Mouse (Mus musculus) kidney, adult 2 months (tissue): ENCODE measurements around the gene Plekhh3. TPM values are rescaled to one million over a fixed set of nuclear protein-coding genes. Genes with fewer than 3 reads are reported as not detected.
A peak's percentile ranks its signal among the peaks of the same experiment; 100 is the strongest.

Experiments used
- DNase-seq: peaks from one replicate; pipeline ENCODE4 v3.0.0; 2021
- H3K27ac ChIP-seq: fragments of 200-500 bp; 2 replicates; pipeline ENCODE4 v1.5.1; 2012; ENCODE audit warnings: low read depth, low read length, control low read depth, inconsistent platforms; ENCODE audit not compliant: insufficient read depth
- H3K27me3 ChIP-seq: fragments of 200-500 bp; replicated peaks from 2 replicates; pipeline ENCODE4 v1.6.1; 2012; ENCODE audit warnings: mild to moderate bottlenecking, moderate library complexity, low read length, inconsistent platforms; ENCODE audit not compliant: control insufficient read depth, insufficient read depth
- H3K36me3 ChIP-seq: fragments of 200-500 bp; 2 replicates; pipeline ENCODE4 v1.6.1; 2012; ENCODE audit warnings: mild to moderate bottlenecking, moderate library complexity, low read length, inconsistent platforms; ENCODE audit not compliant: control insufficient read depth, insufficient read depth
- H3K4me1 ChIP-seq: fragments of 200-500 bp; 2 replicates; pipeline ENCODE4 v1.6.1; 2011; ENCODE audit warnings: low read length; ENCODE audit not compliant: control insufficient read depth, insufficient read depth
- H3K4me3 ChIP-seq: fragments of 200-500 bp; 2 replicates; pipeline ENCODE4 v1.5.1; 2011; ENCODE audit warnings: mild to moderate bottlenecking, low read depth, low read length, control low read depth; ENCODE audit not compliant: insufficient read depth
- CTCF ChIP-seq: fragments of 200-500 bp; conservative IDR thresholded peaks from 2 replicates; pipeline ENCODE4 v1.5.1; 2011; ENCODE audit warnings: low read depth, mild to moderate bottlenecking, control low read depth, low read length, moderate library complexity, mixed read lengths; ENCODE audit not compliant: insufficient read depth, insufficient read length
- POLR2A ChIP-seq: fragments of 200-500 bp; IDR thresholded peaks from one replicate; pipeline ENCODE4 v1.6.1; 2011; ENCODE audit warnings: low read depth, low read length, control low read depth
- WGBS: fragments of 180-500 bp; shearing (Covaris S2); methylation state at CpG from one replicate; pipeline ENCODE4 v1.1.7; 2018; 5-methylcytosine and 5-hydroxymethylcytosine counted together
- polyA plus RNA-seq: library from polyadenylated mRNA; depleted of rRNA; stranded (reverse); fragments of >200 nt; gene quantifications from 2 replicates; pipeline ENCODE4 v1.2.3, GENCODE M21; 2012

Plekhh3 gene
- polyA plus RNA-seq, 1 experiment: 19.3 TPM

GRCm38 (mm10) chr11:101143338-101144225 lies 27.6 kb downstream of the Plekhh3 start:
- WGBS: 23% methylated on average over 18 of the region's 19 CpGs
- Histone ChIP-seq H3K27ac (no peak overlapping the region), H3K4me3 (peak overlapping the region; percentile 15; the same call in 1 of the 2 replicates), H3K4me1 (peaks cover 4% of the 10 kb centered on the region; the same call in 1 of the 2 replicates), H3K36me3 (no peaks in the 10 kb centered on the region), H3K27me3 (no peaks in the 10 kb centered on the region)
- TF ChIP-seq CTCF (no peak), POLR2A (no peak)
- DNase-seq: peak; percentile 61

- peaks cover 6% of the 10 kb centered on the region; the same call in 1 of the 2 replicates for H3K4me1 ChIP-seq
- no peaks in the 10 kb centered on the region for H3K36me3 ChIP-seq
- 91% methylated on average over 10 of the region's 10 CpGs for WGBS
- TF ChIP-seq POLR2A (no peak), CTCF (no peak)
- no peak overlapping the region for H3K4me3 ChIP-seq
- H3K27ac ChIP-seq: no peak overlapping the region
- H3K27me3 ChIP-seq: no peaks in the 10 kb centered on the region
- no peak for DNase-seq
Observed at GRCm38 (mm10) chr11:101142215-101142967, 28.8 kb downstream of the Plekhh3 start.

GRCm38 (mm10) chr11:101141088-101141487 lies 30.1 kb downstream of the Plekhh3 start:
- TF ChIP-seq CTCF (no peak), POLR2A (no peak)
- no peak overlapping the region for H3K27ac ChIP-seq
- DNase-seq: no peak
- H3K4me1 ChIP-seq: peaks cover 6% of the 10 kb centered on the region; the same call in 1 of the 2 replicates
- no peaks in the 10 kb centered on the region for H3K36me3 ChIP-seq
- no peak overlapping the region for H3K4me3 ChIP-seq
- H3K27me3 ChIP-seq: no peaks in the 10 kb centered on the region
- 87% methylated on average over 8 of the region's 8 CpGs for WGBS

GRCm38 (mm10) chr11:101140164-101140819 lies 30.9 kb downstream of the Plekhh3 start:
- no peak for DNase-seq
- H3K27ac ChIP-seq: no peak overlapping the region

GRCm38 (mm10) chr11:101138536-101139181 lies 32.5 kb downstream of the Plekhh3 start:
- peak overlapping the region; percentile 6 for H3K4me3 ChIP-seq
- no peak overlapping the region for H3K27ac ChIP-seq
- 13% methylated on average over 15 of the region's 15 CpGs for WGBS
- peak; percentile 81 for DNase-seq
- no peak for TF ChIP-seq CTCF
- TF ChIP-seq POLR2A: no peak
- no peaks in the 10 kb centered on the region for H3K36me3 ChIP-seq
- no peaks in the 10 kb centered on the region for H3K27me3 ChIP-seq
- H3K4me1 ChIP-seq: peaks cover 6% of the 10 kb centered on the region; the same call in 1 of the 2 replicates

More at GRCm38 (mm10) chr11:101140164-101140819, 30.9 kb downstream of the Plekhh3 start:
- Histone ChIP-seq H3K36me3 (no peaks in the 10 kb centered on the region), H3K4me1 (peaks cover 6% of the 10 kb centered on the region; the same call in 1 of the 2 replicates), H3K27me3 (no peaks in the 10 kb centered on the region), H3K4me3 (peak overlapping the region; percentile 37)
- WGBS: 38% methylated on average over 27 of the region's 27 CpGs
- TF ChIP-seq POLR2A: no peak
- no peak for TF ChIP-seq CTCF

GRCm38 (mm10) chr11:101137000-101137399 lies 34.2 kb downstream of the Plekhh3 start:
- no peak overlapping the region for H3K27ac ChIP-seq
- no peak for TF ChIP-seq CTCF
- no peak for TF ChIP-seq POLR2A
- H3K27me3 ChIP-seq: no peaks in the 10 kb centered on the region
- H3K4me1 ChIP-seq: peaks cover 6% of the 10 kb centered on the region; the same call in 1 of the 2 replicates
- H3K36me3 ChIP-seq: no peaks in the 10 kb centered on the region
- no peak overlapping the region for H3K4me3 ChIP-seq
- no peak for DNase-seq
- 87% methylated on average over 7 of the region's 7 CpGs for WGBS
